Mouse (Mus musculus) left cerebral cortex, adult 2 months (tissue): ENCODE results near the gene Serpinb6a. TPM values are rescaled to one million over a fixed set of nuclear protein-coding genes. Genes with fewer than 3 reads are reported as not detected.
"Not testable (repeated sequence)": the region's sequence is repeated elsewhere in the genome, so short reads cannot be mapped to it uniquely, and the experiment has no call there.

Experiments
- DNase-seq, 2 experiments: peaks; one replicate each; pipeline ENCODE4 v3.0.0; 2021 to 2022; ENCODE audit warnings: low spot score in 2 of 2, mixed read lengths in 1 of 2; ENCODE audit errors: extremely low spot score in 1 of 2
- H3K27ac ChIP-seq: fragments of 200-600 bp; 2 replicates; pipeline ENCODE4 v1.8.1; 2022
- H3K4me3 ChIP-seq: fragments of 200-600 bp; 2 replicates; pipeline ENCODE4 v1.8.1; 2022
- CTCF ChIP-seq: fragments of 200-600 bp; IDR thresholded peaks from 2 replicates; pipeline ENCODE4 v1.8.1; 2022; ENCODE audit warnings: antibody characterized with exemption, mild to moderate bottlenecking, moderate library complexity
- intact Hi-C: fragments of 180-260 bp; cut with DNase I; formaldehyde crosslinking; loops from one replicate; pipeline ENCODE4 v1.15.1; 2025
- total RNA-seq, 2 experiments: library from RNA; stranded (reverse); gene quantifications; 2 replicates each; pipeline ENCODE4 v1.2.3; 2021

The Serpinb6a gene
- total RNA-seq, 2 experiments from 2014 or later: 31.9 to 37.3 TPM

- TF ChIP-seq CTCF: no peak
- Histone ChIP-seq H3K4me3 (no peak overlapping the region), H3K27ac (no peak overlapping the region)
- no peak for DNase-seq
- intact Hi-C loops: no loop called here
Measured at GRCm38 (mm10) chr13:33966025-33966412, 36.6 kb downstream of the Serpinb6a start.

- TF ChIP-seq CTCF: no peak
- no peak for DNase-seq
- intact Hi-C loops: no loop called here
- peak overlapping the region; percentile 87 for H3K27ac ChIP-seq
- peak overlapping the region; percentile 61 for H3K4me3 ChIP-seq
Measured at GRCm38 (mm10) chr13:33965056-33966024, 37.3 kb downstream of the Serpinb6a start.

GRCm38 (mm10) chr13:33964206-33965046 is 38.2 kb downstream of the Serpinb6a start, which contains the start of gene Nqo2:
TSS of gene Nqo2 (plus strand) at chr13:33964687.
- Histone ChIP-seq H3K4me3 (peak within 1 kb of the TSS; percentile 61), H3K27ac (peak within 1 kb of the TSS; percentile 87)
- DNase-seq: peak; percentile 33 to 36
- peak; percentile 18 for TF ChIP-seq CTCF
- intact Hi-C loops: no loop called here

GRCm38 (mm10) chr13:33959771-33960170 is 42.8 kb downstream of the Serpinb6a start:
- intact Hi-C loops: loop anchor here (5.0 kb wide), 1 partner anchor 198 kb away; no protein-coding TSS in a partner anchor
- Histone ChIP-seq H3K4me3 (no peak overlapping the region), H3K27ac (no peak overlapping the region)
- TF ChIP-seq CTCF: no peak
- DNase-seq: no peak

GRCm38 (mm10) chr13:33956571-33957421 is 45.8 kb downstream of the Serpinb6a start:
- TF ChIP-seq CTCF: peak; percentile 95
- no peak for DNase-seq
- intact Hi-C loops: loop anchor here (1.0 to 5.0 kb wide), 2 partner anchors 39 to 201 kb away; no protein-coding TSS in a partner anchor
- Histone ChIP-seq H3K4me3 (no peak overlapping the region), H3K27ac (no peak overlapping the region)

DNA sequence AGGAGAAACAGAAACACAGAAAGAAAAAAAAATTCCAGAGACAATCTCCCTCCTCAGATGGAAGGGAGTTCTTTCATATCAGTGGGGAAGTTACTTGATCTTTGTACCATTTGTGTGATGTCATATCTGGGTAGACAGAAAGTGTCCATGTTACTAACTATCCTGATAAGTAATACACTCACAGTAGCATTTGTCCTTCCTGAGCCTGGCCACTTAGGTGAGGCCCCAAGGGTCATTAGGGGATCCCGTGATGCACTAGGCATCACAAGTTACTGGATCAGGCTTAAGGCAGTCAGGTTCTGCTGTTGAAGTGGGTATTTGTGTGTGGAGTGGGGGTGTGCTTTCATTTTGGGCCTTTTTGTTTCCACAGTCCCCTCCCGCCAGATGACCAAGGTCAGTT is 49.6 kb downstream of the Serpinb6a start:
- Histone ChIP-seq H3K4me3 (no peak overlapping the region), H3K27ac (no peak overlapping the region)
- intact Hi-C loops: no loop called here
- no peak for TF ChIP-seq CTCF
- DNase-seq: no peak

DNA sequence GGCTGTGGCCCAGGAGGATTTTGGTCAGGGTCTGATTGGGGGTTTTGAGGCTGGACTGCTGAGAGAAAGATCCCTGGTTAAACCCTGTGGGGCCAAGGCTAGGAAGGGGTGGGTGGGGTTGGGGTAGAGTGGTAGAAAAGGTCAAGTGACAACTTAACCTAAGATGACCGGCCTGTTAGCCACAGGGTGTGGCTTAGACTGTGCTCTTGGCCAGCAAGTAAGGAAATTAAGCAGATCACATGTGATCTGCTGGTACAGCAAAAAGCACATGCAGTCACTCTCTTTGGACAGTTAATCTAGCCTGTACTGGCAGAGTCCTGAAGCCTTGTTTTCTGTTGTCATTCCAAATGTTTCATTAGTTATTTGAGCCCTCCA is 50.5 kb downstream of the Serpinb6a start:
- H3K4me3 ChIP-seq: no peak overlapping the region
- H3K27ac ChIP-seq: no peak overlapping the region
- TF ChIP-seq CTCF: no peak
- DNase-seq: no peak
- intact Hi-C loops: no loop called here

GRCm38 (mm10) chr13:33951308-33952074 is 51.1 kb downstream of the Serpinb6a start:
- no peak for DNase-seq
- TF ChIP-seq CTCF: no peak
- intact Hi-C loops: no loop called here
- Histone ChIP-seq H3K27ac (no peak overlapping the region), H3K4me3 (no peak overlapping the region)

DNA sequence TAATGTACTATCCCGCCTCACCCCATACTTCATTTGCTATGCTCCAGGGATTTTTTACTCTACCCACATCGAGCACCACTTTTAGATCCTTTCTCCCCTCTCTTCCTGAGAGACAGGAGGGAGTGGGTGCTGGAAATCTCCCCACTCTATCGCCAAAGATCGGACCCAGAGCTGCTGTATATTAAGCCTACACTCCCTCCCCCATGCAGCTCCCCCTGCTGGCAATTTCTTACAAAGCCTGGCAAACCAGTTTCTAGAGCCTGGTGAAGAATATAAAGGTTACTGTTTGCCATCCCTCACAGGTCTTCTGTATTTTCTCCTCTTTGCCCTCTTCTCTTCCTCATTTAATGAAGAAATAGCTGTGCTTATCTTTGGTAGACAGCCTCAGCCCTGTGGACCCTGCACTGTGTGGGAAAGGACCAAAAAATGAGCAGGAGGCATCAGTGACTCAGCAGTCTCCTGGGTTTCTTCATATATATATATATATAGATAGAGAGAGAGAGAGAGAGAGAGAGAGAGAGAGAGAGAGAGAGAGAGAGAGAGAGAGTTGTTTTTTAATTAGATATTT is 60.3 kb downstream of the Serpinb6a start:
- H3K27ac ChIP-seq: peak overlapping the region; percentile 36; the same call in 1 of the 2 replicates
- no peak overlapping the region for H3K4me3 ChIP-seq
- intact Hi-C loops: no loop called here
- peak in 1 of 2 experiments; percentile 15 for DNase-seq
- peak; percentile 64 for TF ChIP-seq CTCF

DNA sequence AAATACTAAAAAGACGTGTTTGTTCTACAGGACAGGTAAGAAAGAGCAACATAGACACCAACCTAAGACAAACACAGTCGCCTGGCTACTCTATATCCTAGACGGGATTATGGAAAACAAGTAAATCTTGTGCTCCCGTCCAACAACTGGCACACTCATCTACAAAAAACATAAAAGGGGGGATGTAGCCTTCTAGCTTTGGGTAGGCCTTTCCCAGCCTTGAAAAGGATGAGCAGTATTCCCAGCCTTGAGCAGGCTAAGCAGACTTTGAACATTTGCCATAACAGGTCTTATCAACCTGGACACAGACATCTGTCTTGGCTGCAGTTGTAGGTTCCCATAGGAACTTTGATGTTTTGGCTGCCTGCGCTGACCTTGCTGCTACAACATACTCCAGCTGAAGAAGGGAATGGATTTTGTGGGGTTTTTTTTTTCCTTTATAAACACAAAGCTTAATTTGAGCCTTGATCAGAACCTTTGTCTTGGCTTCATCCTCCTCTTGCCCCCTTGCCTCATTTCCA is 61.2 kb downstream of the Serpinb6a start:
- intact Hi-C loops: no loop called here
- no peak for TF ChIP-seq CTCF

DNA sequence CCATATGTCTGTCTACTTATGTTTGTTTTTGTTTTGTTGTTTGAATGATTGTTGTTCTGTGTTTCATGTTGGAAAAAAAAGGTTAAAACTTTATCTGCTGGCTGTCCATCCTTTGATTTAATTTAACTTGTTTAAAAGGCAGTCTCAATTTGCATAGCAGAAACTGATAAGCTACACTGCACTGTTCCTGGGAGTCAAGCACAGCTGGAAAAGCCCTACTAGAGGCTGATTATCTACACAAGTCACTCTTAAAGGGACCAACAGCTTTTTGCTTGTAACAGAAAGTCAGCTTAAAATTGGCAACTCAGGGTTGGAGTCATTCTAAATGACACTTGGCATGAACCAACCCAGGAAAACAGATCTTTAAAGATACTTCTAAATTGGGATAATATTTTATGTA is 65.0 kb downstream of the Serpinb6a start:
- H3K4me3 ChIP-seq, H3K27ac ChIP-seq, DNase-seq, intact Hi-C loops: not testable (repeated sequence)

More for the DNA sequence above, 61.2 kb downstream of the Serpinb6a start:
- no peak overlapping the region for H3K4me3 ChIP-seq
- no peak for DNase-seq
- peak overlapping the region; percentile 36; the same call in 1 of the 2 replicates for H3K27ac ChIP-seq
